Mouse (Mus musculus) lung, postnatal 0 days (tissue): ENCODE measurements around the gene Cnbd2. TPM values are rescaled to one million over a fixed set of nuclear protein-coding genes. Genes with fewer than 3 reads are reported as not detected.

ENCODE experiments used
- ATAC-seq: fragments of 200-750 bp; cut with Nextera tagmentation; 2 replicates; pipeline ENCODE4 v1.8.0; 2017; ENCODE audit warnings: moderate library complexity
- DNase-seq: peaks from one replicate; pipeline ENCODE4 v3.0.0-alpha.2; 2016; ENCODE audit warnings: low spot score
- H3K27ac ChIP-seq: fragments of 300-500 bp; sonication (generic); 2 replicates; pipeline ENCODE4 v1.5.1; 2014; ENCODE audit warnings: antibody characterized with exemption, mild to moderate bottlenecking, low read length, mixed read lengths
- H3K27me3 ChIP-seq: fragments of 300-500 bp; sonication (generic); replicated peaks from 2 replicates; pipeline ENCODE4 v1.6.1; 2014; ENCODE audit warnings: low read length, mixed read lengths; ENCODE audit not compliant: insufficient read depth
- H3K36me3 ChIP-seq: fragments of 300-500 bp; sonication (generic); 2 replicates; pipeline ENCODE4 v1.6.1; 2014; ENCODE audit warnings: low read length, mixed read lengths; ENCODE audit not compliant: insufficient read depth
- H3K4me1 ChIP-seq: fragments of 300-500 bp; sonication (generic); 2 replicates; pipeline ENCODE4 v1.6.1; 2014; ENCODE audit warnings: antibody characterized with exemption, low read depth, low read length, mixed read lengths; ENCODE audit not compliant: insufficient read depth
- H3K4me2 ChIP-seq: fragments of 300-500 bp; sonication (generic); replicated peaks from 2 replicates; pipeline ENCODE4 v1.6.1; 2014; ENCODE audit warnings: low read depth, mild to moderate bottlenecking, low read length, moderate library complexity, mixed read lengths
- H3K4me3 ChIP-seq: fragments of 300-500 bp; sonication (generic); 2 replicates; pipeline ENCODE4 v1.5.1; 2014; ENCODE audit warnings: low read depth, low read length
- H3K9ac ChIP-seq: fragments of 300-500 bp; sonication (generic); replicated peaks from 2 replicates; pipeline ENCODE4 v1.6.1; 2014; ENCODE audit warnings: low read depth, mild to moderate bottlenecking
- H3K9me3 ChIP-seq: fragments of 300-500 bp; sonication (generic); 2 replicates; pipeline ENCODE4 v1.6.1; 2016; ENCODE audit warnings: low read length, mixed read lengths
- CTCF ChIP-seq: IDR thresholded peaks from 2 replicates; pipeline ENCODE4 v1.5.1; 2016; ENCODE audit warnings: antibody characterized with exemption, mild to moderate bottlenecking
- EP300 ChIP-seq: IDR thresholded peaks from 2 replicates; pipeline ENCODE4 v1.6.1; 2016; ENCODE audit warnings: antibody characterized with exemption, mild to moderate bottlenecking, control low read depth
- WGBS: fragments of 180-500 bp; shearing (Covaris S2); extraction: QIAGEN DNeasy Blood & Tissue Kit; methylation state at CpG from one replicate; pipeline ENCODE4 v1.1.7; 2014; 5-methylcytosine and 5-hydroxymethylcytosine counted together
- polyA plus RNA-seq: library from polyadenylated mRNA; unstranded; fragments of >200 nt; fragmentation: Nextera tagmentation; extraction: Ambion mirVana; gene quantifications from 2 replicates; pipeline ENCODE4 v1.2.1, GENCODE M21; 2015

Gene Cnbd2
- 6.8 and 7.0 TPM in 2 replicates for polyA plus RNA-seq

GRCm38 (mm10) chr2:156312297-156312897 lies at the start of gene Cnbd2, which contains the start of gene Scand1:
Cnbd2 (plus strand) TSS chr2:156312299.
Scand1 (minus strand) TSS chr2:156312704.
- WGBS: 2% methylated on average over 48 of the region's 49 CpGs

GRCm38 (mm10) chr2:156263204-156263893 lies 48.8 kb upstream of the Cnbd2 start:
- DNase-seq (no peak), ATAC-seq (no peak)
- no peak overlapping the region for H3K4me2 ChIP-seq
- peaks cover 4% of the 10 kb centered on the region; the same call in 1 of the 2 replicates for H3K36me3 ChIP-seq
- H3K27ac ChIP-seq: no peak overlapping the region
- H3K4me3 ChIP-seq: no peak overlapping the region
- TF ChIP-seq CTCF: no peak
- no peak for TF ChIP-seq EP300
- H3K27me3 ChIP-seq: no peaks in the 10 kb centered on the region
- H3K9me3 ChIP-seq: no peaks in the 10 kb centered on the region
- no peak overlapping the region for H3K9ac ChIP-seq
- H3K4me1 ChIP-seq: peaks cover 5% of the 10 kb centered on the region; the same call in 1 of the 2 replicates
- WGBS: 80% methylated on average over 4 of the region's 4 CpGs

More at GRCm38 (mm10) chr2:156312297-156312897, at the start of gene Cnbd2, which contains the start of gene Scand1:
- Histone ChIP-seq H3K4me3 (peak within 1 kb of the TSS; percentile 91), H3K27me3 (no peaks in the 10 kb centered on the region), H3K4me2 (peak within 1 kb of the TSS; percentile 76), H3K9ac (peak within 1 kb of the TSS; percentile 87), H3K36me3 (no peaks in the 10 kb centered on the region), H3K27ac (peak within 1 kb of the TSS; percentile 99), H3K4me1 (0 out of 2 replicates have a peak, but pooled peaks cover 3% of the 10 kb centered on the region), H3K9me3 (no peaks in the 10 kb centered on the region)
- peak; percentile 92 for DNase-seq
- peak; percentile 59 for TF ChIP-seq CTCF
- TF ChIP-seq EP300: no peak
- peak; percentile 94 for ATAC-seq

- no peaks in the 10 kb centered on the region for H3K9me3 ChIP-seq
- ATAC-seq (no peak), DNase-seq (no peak)
- 94% methylated on average over 9 of the region's 9 CpGs for WGBS
- H3K4me3 ChIP-seq: no peak overlapping the region
- TF ChIP-seq CTCF (no peak), EP300 (no peak)
- H3K27me3 ChIP-seq: no peaks in the 10 kb centered on the region
- H3K4me2 ChIP-seq: no peak overlapping the region
- H3K4me1 ChIP-seq: no peaks in the 10 kb centered on the region
- H3K9ac ChIP-seq: no peak overlapping the region
- no peaks in the 10 kb centered on the region for H3K36me3 ChIP-seq
- H3K27ac ChIP-seq: no peak overlapping the region
Measured at GRCm38 (mm10) chr2:156267636-156268035, 44.5 kb upstream of the Cnbd2 start.

- Histone ChIP-seq H3K4me2 (no peak overlapping the region), H3K9ac (no peak overlapping the region), H3K4me1 (no peaks in the 10 kb centered on the region), H3K27ac (no peak overlapping the region), H3K27me3 (no peaks in the 10 kb centered on the region), H3K4me3 (no peak overlapping the region), H3K9me3 (no peaks in the 10 kb centered on the region), H3K36me3 (0 out of 2 replicates have a peak, but pooled peaks cover 6% of the 10 kb centered on the region)
- TF ChIP-seq CTCF: no peak
- no peak for ATAC-seq
- 86% methylated on average over 6 of the region's 6 CpGs for WGBS
- DNase-seq: no peak
Measured at GRCm38 (mm10) chr2:156272553-156272952, 39.5 kb upstream of the Cnbd2 start.

- Histone ChIP-seq H3K27me3 (no peaks in the 10 kb centered on the region), H3K4me1 (peaks cover 5% of the 10 kb centered on the region; the same call in 1 of the 2 replicates), H3K4me2 (peak overlapping the region; percentile 14; the same call in 1 of the 2 replicates), H3K9ac (no peak overlapping the region), H3K27ac (peak overlapping the region; percentile 89), H3K36me3 (peaks cover 15% of the 10 kb centered on the region; the same call in 1 of the 2 replicates), H3K9me3 (no peaks in the 10 kb centered on the region), H3K4me3 (no peak overlapping the region)
- ATAC-seq: peak; percentile 98
- TF ChIP-seq CTCF: peak; percentile 98
- TF ChIP-seq EP300: peak; percentile 54; the same call in 1 of the 2 replicates
- 27% methylated on average over 4 of the region's 4 CpGs for WGBS
- peak; percentile 96 for DNase-seq
Measured at GRCm38 (mm10) chr2:156278226-156279017, 33.7 kb upstream of the Cnbd2 start.

- H3K9ac ChIP-seq: no peak overlapping the region
- no peak overlapping the region for H3K27ac ChIP-seq
- H3K4me1 ChIP-seq: peaks cover 5% of the 10 kb centered on the region; the same call in 1 of the 2 replicates
- no peaks in the 10 kb centered on the region for H3K9me3 ChIP-seq
- ATAC-seq (no peak), DNase-seq (no peak)
- H3K4me3 ChIP-seq: no peak overlapping the region
- peaks cover 9% of the 10 kb centered on the region; the same call in 1 of the 2 replicates for H3K36me3 ChIP-seq
- no peaks in the 10 kb centered on the region for H3K27me3 ChIP-seq
- WGBS: 65% methylated on average over 4 of the region's 4 CpGs
- no peak overlapping the region for H3K4me2 ChIP-seq
- no peak for TF ChIP-seq CTCF
- TF ChIP-seq EP300: no peak
Measured at GRCm38 (mm10) chr2:156281227-156281626, 30.9 kb upstream of the Cnbd2 start.
